Mouse (Mus musculus) erythroblast, embryonic 14.5 days (primary cell): Measurements from ENCODE around the gene Slc12a8. TPM values are rescaled to one million over a fixed set of nuclear protein-coding genes. Genes with fewer than 3 reads are reported as not detected.

Experiments
- H3K27me3 ChIP-seq: 2 replicates; pipeline ENCODE4 v1.6.1; 2012; ENCODE audit warnings: inconsistent platforms; ENCODE audit not compliant: control insufficient read depth
- H3K36me3 ChIP-seq: 2 replicates; pipeline ENCODE4 v1.6.1; 2012; ENCODE audit warnings: mild to moderate bottlenecking, inconsistent platforms; ENCODE audit not compliant: control insufficient read depth
- H3K4me1 ChIP-seq: 2 replicates; pipeline ENCODE4 v1.6.1; 2012; ENCODE audit warnings: inconsistent platforms; ENCODE audit not compliant: control insufficient read depth
- H3K4me3 ChIP-seq: replicated peaks from 2 replicates; pipeline ENCODE3; 2012; ENCODE audit warnings: moderate library complexity, mild to moderate bottlenecking, inconsistent platforms
- H3K9me3 ChIP-seq: 2 replicates; pipeline ENCODE4 v1.6.1; 2012; ENCODE audit warnings: low read length, inconsistent platforms, mixed read lengths; ENCODE audit not compliant: control insufficient read depth
- GATA1 ChIP-seq: IDR thresholded peaks from 2 replicates; pipeline ENCODE4 v1.6.1; 2012; ENCODE audit warnings: low read length, inconsistent platforms, mixed read lengths
- TAL1 ChIP-seq: IDR thresholded peaks from 3 replicates; pipeline ENCODE4 v1.6.1; 2012; ENCODE audit warnings: low read length, inconsistent platforms, mixed read lengths
- polyA plus RNA-seq: library from polyadenylated mRNA; stranded (reverse); fragments of >175 nt; gene quantifications from 2 replicates; pipeline ENCODE4 v1.2.3, GENCODE M21; 2012

Slc12a8 gene
- polyA plus RNA-seq, 1 experiment: not detected

GRCm38 (mm10) chr16:33566467-33566866 lies 49.3 kb downstream of the Slc12a8 start:
- TF ChIP-seq GATA1 (no peak), TAL1 (no peak)
- Histone ChIP-seq H3K4me3 (no peak overlapping the region), H3K36me3 (no peaks in the 10 kb centered on the region), H3K27me3 (no peaks in the 10 kb centered on the region), H3K9me3 (no peaks in the 10 kb centered on the region), H3K4me1 (no peaks in the 10 kb centered on the region)

GRCm38 (mm10) chr16:33567736-33568135 lies 50.6 kb downstream of the Slc12a8 start:
- H3K9me3 ChIP-seq: no peaks in the 10 kb centered on the region
- H3K36me3 ChIP-seq: no peaks in the 10 kb centered on the region
- no peaks in the 10 kb centered on the region for H3K4me1 ChIP-seq
- H3K27me3 ChIP-seq: no peaks in the 10 kb centered on the region
- no peak for TF ChIP-seq GATA1
- no peak for TF ChIP-seq TAL1
- H3K4me3 ChIP-seq: no peak overlapping the region

GRCm38 (mm10) chr16:33568269-33569016 lies 51.3 kb downstream of the Slc12a8 start:
- no peaks in the 10 kb centered on the region for H3K27me3 ChIP-seq
- H3K4me1 ChIP-seq: no peaks in the 10 kb centered on the region
- no peak for TF ChIP-seq GATA1
- no peak for TF ChIP-seq TAL1
- no peak overlapping the region for H3K4me3 ChIP-seq
- no peaks in the 10 kb centered on the region for H3K9me3 ChIP-seq
- no peaks in the 10 kb centered on the region for H3K36me3 ChIP-seq

- H3K36me3 ChIP-seq: no peaks in the 10 kb centered on the region
- no peaks in the 10 kb centered on the region for H3K4me1 ChIP-seq
- no peaks in the 10 kb centered on the region for H3K9me3 ChIP-seq
- H3K27me3 ChIP-seq: no peaks in the 10 kb centered on the region
- no peak overlapping the region for H3K4me3 ChIP-seq
- TF ChIP-seq GATA1: no peak
- TF ChIP-seq TAL1: no peak
Measured at GRCm38 (mm10) chr16:33572646-33573045, 55.5 kb downstream of the Slc12a8 start.

- TF ChIP-seq GATA1 (no peak), TAL1 (no peak)
- H3K4me3 ChIP-seq: no peak overlapping the region
- H3K9me3 ChIP-seq: no peaks in the 10 kb centered on the region
- H3K4me1 ChIP-seq: no peaks in the 10 kb centered on the region
- no peaks in the 10 kb centered on the region for H3K27me3 ChIP-seq
- H3K36me3 ChIP-seq: no peaks in the 10 kb centered on the region
Measured at GRCm38 (mm10) chr16:33573703-33574102, 56.6 kb downstream of the Slc12a8 start.

GRCm38 (mm10) chr16:33575728-33576127 lies 58.6 kb downstream of the Slc12a8 start:
- Histone ChIP-seq H3K4me1 (no peaks in the 10 kb centered on the region), H3K4me3 (no peak overlapping the region), H3K9me3 (no peaks in the 10 kb centered on the region), H3K27me3 (no peaks in the 10 kb centered on the region), H3K36me3 (no peaks in the 10 kb centered on the region)
- no peak for TF ChIP-seq TAL1
- no peak for TF ChIP-seq GATA1

- H3K4me3 ChIP-seq: no peak overlapping the region
- no peaks in the 10 kb centered on the region for H3K36me3 ChIP-seq
- no peaks in the 10 kb centered on the region for H3K27me3 ChIP-seq
- H3K4me1 ChIP-seq: no peaks in the 10 kb centered on the region
- no peak for TF ChIP-seq TAL1
- no peak for TF ChIP-seq GATA1
- H3K9me3 ChIP-seq: no peaks in the 10 kb centered on the region
Measured at GRCm38 (mm10) chr16:33576271-33577189, 59.4 kb downstream of the Slc12a8 start.

GRCm38 (mm10) chr16:33578462-33578861 lies 61.3 kb downstream of the Slc12a8 start:
- H3K9me3 ChIP-seq: no peaks in the 10 kb centered on the region
- no peak for TF ChIP-seq TAL1
- no peak for TF ChIP-seq GATA1
- H3K4me1 ChIP-seq: no peaks in the 10 kb centered on the region
- H3K4me3 ChIP-seq: no peak overlapping the region
- peaks cover 1% of the 10 kb centered on the region for H3K27me3 ChIP-seq
- H3K36me3 ChIP-seq: no peaks in the 10 kb centered on the region

- peaks cover 19% of the 10 kb centered on the region for H3K27me3 ChIP-seq
- H3K9me3 ChIP-seq: no peaks in the 10 kb centered on the region
- no peak overlapping the region for H3K4me3 ChIP-seq
- H3K36me3 ChIP-seq: no peaks in the 10 kb centered on the region
- TF ChIP-seq TAL1 (no peak), GATA1 (no peak)
- no peaks in the 10 kb centered on the region for H3K4me1 ChIP-seq
Measured at GRCm38 (mm10) chr16:33580331-33580730, 63.2 kb downstream of the Slc12a8 start.
